Mouse (Mus musculus) MEL-GATA-1-ER (cell line): ENCODE measurements around the gene Atf6b.

Experiments
- DNase-seq: peaks from one replicate; pipeline ENCODE4 v3.0.0-alpha.2; 2012; ENCODE audit warnings: low read depth; ENCODE audit errors: extremely low read depth

Gene Atf6b

DNA sequence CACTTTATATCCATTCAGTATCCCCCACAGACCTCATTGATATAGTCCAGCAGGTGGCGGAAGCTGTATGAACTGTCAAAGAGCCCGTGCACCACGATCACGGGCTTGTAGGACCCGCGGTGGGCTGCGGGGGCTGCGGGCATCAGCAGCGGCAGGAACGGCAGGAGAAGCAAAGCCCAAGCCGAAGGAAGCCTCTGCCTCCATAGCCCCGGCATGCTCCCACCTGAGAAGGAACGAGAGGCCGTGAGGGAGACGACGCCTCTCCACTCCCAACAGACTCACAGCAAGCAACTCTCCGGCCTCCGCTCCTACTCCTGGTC lies 20.2 kb upstream of the Atf6b start:
- DNase-seq: no peak

DNA sequence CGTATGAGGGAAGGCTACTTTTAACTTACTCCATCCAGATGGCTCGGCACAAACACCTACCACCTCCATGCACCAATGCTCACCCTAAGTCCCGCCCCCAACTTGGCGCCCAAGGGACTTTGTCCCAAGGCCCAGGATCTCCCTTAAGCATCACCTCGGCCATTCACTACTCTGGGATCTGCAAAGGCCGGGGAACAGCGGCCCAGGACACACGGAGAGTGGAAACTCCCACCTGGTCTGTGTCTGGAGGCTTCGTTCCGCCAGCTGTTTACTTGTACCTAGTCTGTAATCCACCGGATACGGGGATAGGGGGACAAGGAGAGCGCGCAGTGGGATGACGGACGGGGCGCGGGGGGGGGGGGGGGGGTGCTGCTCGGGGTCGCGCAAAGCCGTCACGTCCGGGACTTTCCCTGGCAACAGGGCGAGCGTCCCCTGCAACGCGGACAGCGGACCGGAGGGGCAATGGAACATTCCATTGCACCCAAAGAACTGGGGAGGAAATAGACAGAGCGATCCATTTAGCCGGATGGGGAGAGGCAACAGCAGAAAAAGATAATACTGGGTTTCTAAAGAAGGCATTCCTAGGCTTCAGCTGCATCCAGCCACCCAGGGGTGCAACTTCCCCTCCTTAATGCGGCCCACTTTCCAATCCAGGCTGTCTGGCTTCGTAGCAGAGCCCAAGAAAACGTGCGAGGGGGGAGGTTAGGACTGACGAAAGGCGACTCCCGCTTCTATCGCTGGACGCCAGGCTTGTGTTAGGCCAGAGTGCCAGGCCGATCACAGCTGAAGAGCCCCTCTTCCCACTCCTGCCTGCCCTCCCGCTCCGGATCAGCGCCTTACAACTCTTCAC lies 19.6 kb upstream of the Atf6b start:
- DNase-seq: peak; percentile 94

DNA sequence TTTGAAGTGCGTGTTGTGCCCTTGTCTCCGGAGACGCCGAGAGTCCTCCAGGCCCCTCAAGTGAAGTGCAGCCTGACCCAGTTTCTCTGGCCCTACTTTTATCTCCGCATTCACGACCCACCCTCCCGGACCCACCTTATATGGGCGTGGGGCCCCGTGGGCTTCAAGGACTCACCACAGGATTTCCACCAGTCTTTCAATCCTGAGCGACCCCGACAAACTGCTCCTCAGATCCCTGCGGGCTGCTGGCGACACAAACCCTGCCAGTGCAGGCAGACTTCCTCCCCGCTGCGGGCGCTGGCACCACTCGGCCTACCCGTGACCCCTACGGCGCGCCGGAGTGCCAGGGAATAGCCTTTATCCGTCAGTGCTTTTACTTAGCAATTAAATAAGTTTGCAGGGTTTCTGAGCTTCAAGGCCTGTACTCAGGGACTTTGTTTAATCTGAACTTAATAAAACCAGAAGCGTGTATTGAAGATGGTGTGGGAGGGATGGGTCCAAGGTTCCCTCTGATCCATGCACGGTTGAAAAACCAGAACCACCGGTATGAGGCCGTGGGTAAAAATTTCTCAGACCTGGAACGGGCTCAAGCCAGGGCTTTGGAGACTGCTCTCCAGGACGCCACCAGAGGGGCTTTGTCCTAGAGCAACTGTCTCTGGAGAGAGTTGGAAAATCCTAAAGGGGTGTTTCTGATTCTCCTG lies 18.9 kb upstream of the Atf6b start, which contains the start of gene Ppt2:
TSS of gene Ppt2 (minus strand) at position 568 of the 701 bp plus-strand sequence.
- no peak for DNase-seq

DNA sequence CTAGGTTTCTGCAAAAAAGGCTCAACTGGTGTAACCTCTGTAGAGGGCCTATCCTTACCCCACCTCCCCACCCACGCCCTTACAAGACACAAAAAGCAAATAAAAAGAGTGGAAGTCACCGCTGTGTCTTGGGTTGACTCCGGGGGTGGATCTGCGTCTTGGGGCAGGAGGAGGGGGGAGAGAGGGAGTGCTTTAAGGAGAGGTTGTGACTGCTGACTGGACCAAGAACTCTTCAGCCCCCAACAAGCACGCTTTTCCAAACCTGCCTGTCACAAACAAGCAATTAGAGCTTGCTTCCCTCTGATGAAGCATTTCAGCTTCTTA lies 18.3 kb upstream of the Atf6b start:
- no peak for DNase-seq

DNA sequence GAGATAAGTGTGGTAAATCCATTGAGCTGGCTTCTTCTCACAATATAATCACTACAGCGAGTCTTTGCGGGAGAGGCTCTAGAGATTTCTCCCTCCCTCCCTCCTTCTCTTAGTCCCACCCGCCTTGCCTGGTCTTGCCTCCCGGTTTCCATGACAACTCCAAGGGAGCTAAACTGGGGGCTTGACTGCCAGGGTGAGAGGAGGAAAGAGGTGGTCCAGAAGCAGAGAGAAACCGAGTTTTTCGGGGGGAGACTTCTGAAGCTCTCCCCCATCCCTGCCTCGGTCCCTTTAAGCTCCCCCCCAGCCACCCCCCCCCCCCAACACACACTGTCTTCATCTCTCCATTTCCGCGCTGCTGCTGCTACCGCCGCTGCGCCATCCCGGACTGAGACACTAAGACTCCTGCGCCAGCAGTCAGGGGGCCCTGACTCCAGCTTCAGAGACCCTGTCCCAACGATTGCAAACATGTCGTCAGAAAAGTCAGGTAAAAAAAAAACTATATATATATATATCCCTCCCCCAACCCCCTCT lies 17.7 kb upstream of the Atf6b start, which contains the start of gene Prrt1:
TSS of gene Prrt1 (plus strand) at position 313 of the 531 bp plus-strand sequence.
- no peak for DNase-seq

DNA sequence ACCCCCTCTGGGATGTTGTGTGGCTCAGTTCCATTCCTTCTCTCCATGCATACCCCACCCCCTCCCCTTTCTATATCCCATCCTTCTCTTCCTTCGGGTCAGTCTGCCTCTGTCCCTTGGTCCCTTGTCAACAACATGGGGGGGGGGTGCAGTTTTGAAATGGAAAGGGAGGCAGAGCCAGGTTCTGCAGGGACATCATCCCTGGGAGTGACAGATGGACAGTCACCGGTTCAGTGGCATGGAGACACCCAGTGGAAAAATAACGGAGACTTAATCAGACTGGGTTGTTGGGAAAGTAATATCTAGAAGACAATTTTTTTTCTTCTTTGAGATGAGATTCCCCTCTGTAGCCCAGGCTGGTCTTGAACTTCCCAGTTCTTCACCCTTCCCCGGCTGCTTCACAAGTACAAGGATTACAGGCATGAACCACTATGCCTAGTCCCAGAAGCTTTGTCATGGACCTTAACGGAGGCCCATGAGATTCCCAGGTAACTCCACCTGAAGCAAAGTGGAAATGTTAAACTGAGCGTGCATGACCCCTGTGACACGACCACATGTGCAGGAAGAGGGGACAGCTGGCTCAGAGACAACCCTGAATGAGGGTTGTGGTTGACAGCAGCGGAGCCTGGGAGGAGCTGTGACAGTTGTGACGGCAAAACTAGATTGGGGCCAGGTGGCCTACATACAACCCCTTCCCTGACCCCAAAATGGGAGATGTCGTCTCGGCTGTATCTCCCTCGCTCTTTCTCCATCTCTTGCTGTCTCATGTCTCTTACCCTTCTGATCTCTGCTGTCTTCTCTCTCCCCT lies 16.9 kb upstream of the Atf6b start:
- no peak for DNase-seq

DNA sequence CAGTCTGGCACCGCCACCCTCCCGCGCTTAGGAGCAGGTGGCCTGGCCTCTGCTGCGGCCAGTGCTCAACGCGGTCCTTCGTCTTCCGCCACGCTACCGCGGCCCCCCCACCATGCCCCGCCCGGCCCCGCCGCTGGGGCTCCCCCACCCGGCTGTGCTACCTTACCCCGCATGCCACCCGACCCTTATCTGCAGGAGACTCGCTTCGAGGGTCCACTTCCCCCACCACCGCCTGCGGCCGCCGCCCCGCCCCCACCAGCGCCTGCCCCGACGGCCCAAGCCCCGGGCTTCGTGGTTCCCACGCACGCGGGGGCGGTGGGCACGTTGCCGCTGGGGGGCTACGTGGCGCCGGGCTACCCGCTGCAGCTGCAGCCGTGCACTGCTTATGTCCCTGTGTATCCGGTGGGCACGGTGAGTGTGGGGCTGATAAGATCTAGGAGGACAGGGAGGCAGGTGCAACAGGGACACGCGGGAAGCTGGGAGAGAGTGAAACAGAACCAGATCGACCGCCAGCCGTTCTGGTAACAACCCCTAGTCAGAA lies 16.1 kb upstream of the Atf6b start:
- no peak for DNase-seq

DNA sequence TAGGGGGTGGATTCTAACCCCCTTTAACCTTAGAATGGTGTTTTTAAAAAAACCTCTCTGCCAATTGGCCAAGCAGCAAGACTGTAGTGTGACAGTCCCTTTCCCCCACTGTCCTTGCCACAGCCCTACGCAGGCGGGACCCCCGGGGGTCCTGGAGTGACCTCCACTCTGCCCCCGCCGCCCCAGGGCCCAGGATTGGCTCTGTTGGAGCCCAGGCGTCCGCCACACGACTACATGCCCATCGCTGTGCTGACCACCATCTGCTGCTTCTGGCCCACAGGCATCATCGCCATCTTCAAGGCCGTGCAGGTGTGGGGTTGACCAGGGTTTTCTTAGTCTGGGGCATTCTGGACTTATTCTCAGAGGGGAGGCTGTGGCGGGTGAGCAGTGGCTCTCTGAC lies 15.3 kb upstream of the Atf6b start:
- no peak for DNase-seq

DNA sequence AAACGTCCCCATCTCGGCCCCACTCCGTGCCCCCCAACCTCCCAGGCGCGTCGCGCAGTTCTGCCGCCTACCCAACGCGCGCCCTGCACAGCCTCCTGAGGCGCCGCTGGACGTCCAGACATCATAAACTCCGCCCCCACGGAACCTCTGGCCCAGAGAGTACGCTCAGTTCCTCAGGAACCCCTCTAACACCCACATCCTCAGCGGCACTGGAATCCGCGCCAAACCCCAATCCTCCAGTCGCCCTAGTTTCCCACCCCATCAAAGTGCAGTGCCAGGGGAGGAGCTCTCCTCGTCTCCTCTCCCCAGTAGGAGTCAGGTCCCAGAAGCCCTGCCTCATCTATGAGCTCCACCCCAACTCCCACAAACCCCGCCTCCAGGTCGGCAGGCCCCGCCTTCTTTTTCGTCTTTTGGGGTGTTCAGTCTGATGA lies 14.7 kb upstream of the Atf6b start:
- DNase-seq: peak; percentile 89

DNA sequence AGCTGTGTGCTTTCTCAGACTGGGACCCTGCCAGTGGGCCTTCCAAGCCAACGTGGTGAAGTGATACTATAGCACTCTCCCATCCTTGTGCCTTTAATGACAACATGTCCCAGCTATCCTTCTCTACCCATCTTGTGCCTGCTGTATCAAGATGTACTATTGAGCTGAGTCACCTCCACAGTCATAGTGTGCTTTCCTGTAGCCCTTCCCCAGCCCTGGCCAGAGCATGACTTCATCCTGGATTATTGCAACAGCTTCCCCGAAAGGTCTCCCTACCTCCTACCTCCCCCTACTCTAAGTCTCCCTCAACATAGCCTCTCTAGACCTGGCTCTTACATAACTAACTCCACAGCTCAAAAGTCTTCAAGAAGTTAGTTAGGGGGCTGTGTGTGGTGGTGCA lies 11.3 kb upstream of the Atf6b start:
- DNase-seq: no peak

DNA sequence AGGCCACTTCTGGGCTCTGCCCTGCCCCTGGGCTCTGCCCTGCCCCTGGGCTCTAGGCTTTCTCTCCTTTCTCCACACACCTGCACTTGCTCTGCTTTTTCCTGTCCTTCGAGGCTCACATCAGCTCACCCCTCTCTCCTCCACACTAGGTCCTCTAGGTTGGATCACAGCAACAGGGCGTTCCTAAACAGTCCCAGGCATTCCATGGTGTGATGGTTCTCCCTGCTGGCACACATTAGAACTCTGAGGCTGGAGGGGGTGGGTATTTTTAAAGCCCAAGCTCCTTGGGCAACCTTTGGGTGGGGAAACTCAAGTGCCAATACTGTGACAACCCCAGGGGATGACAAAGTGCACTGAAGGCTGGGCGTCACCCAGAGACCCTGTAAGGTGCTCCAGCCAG lies 9.5 kb upstream of the Atf6b start:
- DNase-seq: no peak

DNA sequence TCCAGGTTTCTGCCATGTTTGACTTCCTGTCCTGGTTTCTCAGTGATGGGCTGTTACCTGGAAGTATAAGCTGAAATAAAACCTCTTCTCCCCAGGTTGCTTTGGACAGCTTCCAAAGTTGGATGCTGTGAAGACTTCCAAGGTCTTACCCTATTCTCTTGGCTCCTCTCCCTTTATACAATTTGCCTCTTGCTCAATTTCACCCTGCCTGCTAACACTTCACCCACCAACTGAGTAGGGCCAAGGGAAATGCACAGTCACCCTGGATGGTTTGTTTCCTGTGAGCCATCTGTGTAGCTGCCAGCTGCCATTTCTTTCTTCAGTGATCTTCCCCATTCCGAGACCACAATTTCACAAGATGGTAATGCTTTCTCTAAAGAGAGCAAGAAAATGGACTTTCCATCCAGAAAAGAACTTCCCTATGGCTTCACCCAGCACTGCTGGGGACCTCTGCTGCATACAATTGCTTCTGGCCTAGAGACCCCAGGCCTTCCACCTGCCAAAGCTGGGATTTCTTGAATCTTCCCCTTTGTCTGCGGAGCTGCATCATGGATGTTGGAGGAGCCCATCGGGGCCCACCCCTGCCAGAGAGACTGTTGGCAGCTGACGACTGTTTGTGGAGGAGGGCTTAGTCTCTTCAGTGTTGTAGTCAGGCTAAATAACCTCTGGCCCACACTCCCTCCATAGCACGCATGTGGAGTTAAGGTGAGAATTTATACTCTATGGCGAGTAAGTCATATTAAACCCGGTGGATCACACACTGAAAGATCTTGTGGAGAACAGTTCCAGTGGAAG lies 7.3 kb upstream of the Atf6b start:
- no peak for DNase-seq

DNA sequence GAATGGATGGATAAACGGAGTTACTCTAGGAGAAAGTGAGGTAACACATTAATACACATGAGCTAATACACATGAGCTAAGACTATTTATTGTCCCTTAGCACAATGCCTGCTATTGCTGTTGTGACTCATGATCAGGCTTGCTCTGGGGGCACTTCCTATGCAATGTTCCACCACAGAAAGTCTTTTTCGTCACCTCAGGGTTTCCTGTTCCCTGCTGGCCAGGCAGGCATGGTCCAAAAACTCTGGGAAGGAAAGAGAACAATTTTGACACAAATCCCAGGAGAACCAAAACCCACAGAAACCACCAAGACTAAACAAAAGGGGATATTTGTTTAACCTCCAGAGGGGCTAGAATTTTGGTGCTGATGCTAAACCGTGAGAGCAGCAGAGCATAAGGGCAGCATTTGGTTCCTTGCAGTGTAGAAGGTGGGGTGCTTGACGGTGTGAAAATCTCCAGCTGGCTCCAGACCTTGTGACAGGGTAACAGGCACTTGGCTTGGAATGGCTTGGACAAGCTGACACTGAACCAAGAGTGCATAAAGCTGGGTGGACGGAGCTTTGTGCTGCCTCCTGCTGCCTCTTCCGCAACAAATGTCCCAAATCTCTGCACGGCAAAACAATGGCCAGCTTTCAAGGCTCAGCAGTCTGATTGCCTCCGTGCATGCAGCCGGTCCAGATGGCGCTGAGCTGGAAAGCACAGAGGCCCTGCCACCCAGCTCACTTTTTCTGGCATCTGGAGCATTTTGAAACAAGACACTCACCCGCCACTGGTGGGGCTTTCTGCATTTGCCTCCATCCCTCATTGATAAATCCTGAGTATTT lies 6.0 kb upstream of the Atf6b start:
- no peak for DNase-seq

DNA sequence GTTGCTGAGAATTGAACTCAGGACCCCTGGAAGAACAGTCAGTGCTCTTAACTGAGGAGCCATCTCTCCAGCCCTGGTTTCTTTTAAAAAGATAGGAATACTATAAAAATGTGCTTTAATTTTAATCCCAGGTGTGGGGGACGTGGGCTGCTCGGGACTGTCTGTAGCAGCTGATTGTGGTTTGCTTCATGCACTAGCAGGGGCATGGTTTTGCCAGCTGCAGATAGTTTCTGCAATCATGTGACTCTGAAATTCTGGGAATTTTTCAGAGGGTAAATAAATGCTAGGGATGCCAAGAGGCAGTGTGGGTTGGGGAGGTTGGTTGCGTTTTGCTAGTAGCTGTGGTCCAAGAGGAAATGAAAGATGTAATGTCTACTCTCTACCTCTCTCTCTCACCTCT lies 5.0 kb upstream of the Atf6b start:
- DNase-seq: no peak

DNA sequence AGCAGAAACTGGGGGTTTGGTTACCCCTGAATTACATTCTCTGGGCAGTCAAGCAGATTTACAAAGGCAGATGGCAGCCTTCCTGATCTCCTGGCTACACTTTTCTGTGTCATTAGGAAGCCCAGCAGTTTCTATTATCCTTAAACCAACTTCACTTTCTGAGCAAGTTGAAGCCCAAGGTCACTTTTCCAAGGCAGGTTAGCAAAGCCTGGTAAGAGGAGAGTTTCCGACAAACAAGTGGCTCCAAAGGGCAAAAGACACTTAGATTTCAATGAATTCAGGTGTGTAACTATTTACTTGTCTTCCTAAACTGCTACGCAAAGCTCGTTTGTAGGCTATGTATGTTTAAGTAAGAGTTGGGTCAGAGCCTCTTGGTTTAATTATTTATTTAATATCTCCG lies 3.6 kb upstream of the Atf6b start:
- DNase-seq: no peak

DNA sequence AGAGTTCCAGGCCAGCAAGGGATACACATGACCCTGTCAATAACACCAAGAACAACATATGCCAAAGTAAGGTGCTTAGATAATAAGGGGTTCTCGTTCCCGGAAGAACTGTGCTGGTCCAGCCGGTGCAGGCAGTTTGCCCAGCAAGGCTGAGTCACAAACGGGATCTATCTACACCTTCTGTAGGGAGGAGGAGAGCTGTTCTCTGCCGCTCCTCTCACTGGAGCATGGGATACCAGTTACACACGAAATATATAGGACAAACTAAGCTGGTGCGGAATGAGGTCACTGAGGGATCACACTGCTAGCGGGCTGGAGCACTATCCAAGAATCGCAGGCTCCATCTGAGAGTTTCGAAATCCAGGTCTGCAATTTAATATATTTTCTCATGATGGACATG lies 3.0 kb upstream of the Atf6b start:
- DNase-seq: no peak

DNA sequence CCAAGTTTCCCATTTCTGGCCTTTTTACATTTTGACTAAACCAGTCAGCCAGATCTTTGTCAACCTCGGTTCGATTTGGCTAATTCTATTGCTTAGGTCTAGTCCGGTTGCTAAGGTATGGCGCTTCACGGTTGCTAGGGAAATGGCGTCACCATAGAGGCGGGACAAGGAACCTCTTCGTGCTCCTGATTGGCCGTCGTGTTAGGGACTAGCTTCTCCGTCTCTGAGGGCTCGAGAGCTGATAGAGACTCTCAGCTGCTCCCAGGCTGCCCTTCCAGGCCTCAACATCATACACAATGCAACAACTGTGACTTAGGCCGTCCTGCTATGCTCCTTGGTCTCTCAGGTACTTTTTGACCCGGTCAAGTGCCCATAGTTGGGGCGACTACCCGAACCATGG lies 2.3 kb upstream of the Atf6b start, which contains the start of gene Fkbpl:
TSS of gene Fkbpl (plus strand) at position 157 of the 400 bp plus-strand sequence.
- peak; percentile 95 for DNase-seq

DNA sequence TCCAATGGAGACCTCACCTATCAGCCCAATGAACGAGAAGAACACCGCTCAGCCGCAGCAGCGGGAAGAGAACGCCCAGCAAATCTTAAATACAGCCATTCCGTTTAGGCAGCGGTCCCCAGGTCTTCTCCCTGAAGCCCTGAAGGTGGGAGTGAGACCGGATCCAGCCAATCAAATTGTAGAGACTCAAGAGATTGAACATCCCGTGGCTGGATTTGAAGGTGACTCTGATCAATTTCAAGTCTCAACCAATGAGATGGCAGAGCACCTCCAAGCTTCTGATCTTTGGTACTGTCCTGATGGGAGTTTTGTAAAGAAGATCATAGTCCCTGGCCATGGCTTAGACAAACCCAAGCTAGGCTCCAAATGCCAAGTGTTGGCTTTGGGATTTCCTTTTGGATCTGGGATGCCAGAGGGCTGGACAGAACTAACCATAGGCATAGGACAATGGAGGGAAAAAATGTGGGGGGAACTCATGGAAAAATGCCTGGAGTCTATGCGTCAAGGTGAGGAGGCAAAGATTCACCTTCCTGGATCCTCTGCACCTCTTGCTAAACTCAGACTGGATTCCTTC lies 1.6 kb upstream of the Atf6b start:
- DNase-seq: peak; percentile 89

DNA sequence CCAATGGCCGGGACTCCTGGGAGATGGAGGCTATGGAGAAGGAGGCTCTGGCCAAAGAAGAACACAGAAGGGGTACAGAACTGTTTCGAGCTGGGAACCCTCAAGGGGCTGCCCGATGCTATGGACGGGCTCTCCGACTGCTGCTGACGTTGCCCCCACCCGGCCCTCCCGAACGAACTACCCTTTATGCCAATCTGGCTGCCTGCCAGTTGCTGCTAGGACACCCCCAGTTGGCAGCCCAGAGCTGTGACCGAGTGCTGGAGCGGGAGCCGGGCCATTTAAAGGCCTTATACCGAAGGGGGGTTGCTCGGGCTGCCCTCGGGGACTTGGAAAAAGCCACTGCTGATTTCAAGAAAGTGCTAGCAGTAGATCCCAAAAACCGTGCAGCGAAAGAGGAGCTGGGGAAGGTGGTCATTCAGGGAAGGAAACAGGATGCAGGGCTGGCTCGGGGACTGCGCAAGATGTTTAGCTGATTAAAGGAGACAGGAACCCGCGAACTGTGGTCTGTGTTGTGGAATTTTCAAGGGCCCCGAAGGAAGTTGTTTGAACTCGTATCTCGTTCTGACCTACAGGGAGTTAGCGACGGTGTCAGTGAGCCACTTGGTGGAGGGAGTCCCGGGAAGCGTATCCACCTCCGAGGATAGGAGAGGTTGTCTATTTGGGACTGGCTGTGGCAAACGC lies 975 bp upstream of the Atf6b start:
- DNase-seq: no peak
